Mouse (Mus musculus): Measurements from ENCODE around the gene Gm21858. TPM values are rescaled to one million over a fixed set of nuclear protein-coding genes. Genes with fewer than 3 reads are reported as not detected.

The Gm21858 gene
- not detected for polyA plus RNA-seq (2014; fragmentation: Illumina TruSeq; extraction: RNeasy Lipid Tissue Mini Kit (QIAGEN cat#74804); ENCODE audit: low read depth, low replicate concordance)

GRCm38 (mm10) chrY:55731456-55731855, at the start of gene Gm21858:
Gm21858 (plus strand) TSS chrY:55731756.

Data from heart, adult 10 weeks (tissue).